Comparison of ENCODE assay signal across 8 mouse cellular contexts in the genomic region with DNA sequence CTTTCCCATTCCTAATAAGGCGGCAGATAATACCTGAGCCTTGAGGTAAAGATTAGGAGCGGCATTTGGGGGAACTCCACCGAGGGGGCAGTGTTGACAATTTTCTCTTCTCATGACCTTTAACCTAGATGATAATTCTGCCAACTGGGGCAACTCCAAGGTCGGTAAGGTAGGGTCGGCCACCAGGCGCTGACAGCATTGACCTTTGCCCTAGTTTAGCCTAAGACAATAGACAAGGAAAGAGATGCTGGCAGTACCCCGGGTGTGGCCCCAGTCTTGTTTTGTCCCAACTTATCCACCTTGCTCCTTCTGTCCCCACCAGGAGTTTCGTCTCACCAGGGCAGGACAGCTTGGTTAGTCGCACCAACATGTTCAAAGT. TPM values are rescaled to one million over a fixed set of nuclear protein-coding genes. Genes with fewer than 3 reads are reported as not detected.
DNase-seq lines count a peak whose midpoint lies in the region; ATAC-seq and TF ChIP-seq lines count a peak whose summit lies in the region.

No protein-coding gene starts in this region.

- no peak for DNase-seq in heart, embryonic 10.5 days (ENCODE audit: low spot score)
- DNase-seq in heart, postnatal 4 days: no peak
- DNase-seq in MEL (ENCODE audit: low read depth, low spot score): no peak
- peak; percentile 50 for DNase-seq in liver, embryonic 13.5 days
- no peak for DNase-seq in stomach, postnatal 0 days (ENCODE audit: low spot score)
- DNase-seq in left cerebral cortex, postnatal 25 days (ENCODE audit: low spot score in 2 of 2): no peak
- no peak for DNase-seq in gastrocnemius, postnatal 36 days

- TF ChIP-seq CTCF in MEL (IDR thresholded peaks at IDR 0.05 in 2 of 3, conservative IDR thresholded peaks at IDR 0.05 in 1 of 3; ENCODE audit: control insufficient read depth in 1 of 3, insufficient read depth in 1 of 3, low read depth in 2 of 3, low read length in 3 of 3, poor library complexity in 1 of 3, severe bottlenecking in 1 of 3): peak in 1 of 3 experiments; percentile 12; a peak in 1 of 6 replicates
- TF ChIP-seq CTCF in stomach, postnatal 0 days (IDR thresholded peaks at IDR 0.05; ENCODE audit: low read depth): no peak

- peak overlapping the region; percentile 86 for H3K4me2 ChIP-seq in liver, embryonic 13.5 days
- peak overlapping the region; percentile 70 for H3K4me2 ChIP-seq in stomach, postnatal 0 days (replicated peaks; ENCODE audit: low read depth)

- no peak for TF ChIP-seq EP300 in MEL (IDR thresholded peaks at IDR 0.05; ENCODE audit: low read depth in 1 of 2, low read length in 2 of 2)
- no peak for TF ChIP-seq EP300 in stomach, postnatal 0 days (optimal IDR thresholded peaks at IDR 0.05)

- TF ChIP-seq RAD21 in MEL (IDR thresholded peaks at IDR 0.05; ENCODE audit: low read depth, low read length): no peak

- peaks cover 7% of the 10 kb centered on the region for H3K79me2 ChIP-seq in MEL (ENCODE audit: control insufficient read depth, insufficient read depth, low read length, poor library complexity)

- H3K36me3 ChIP-seq in heart, embryonic 10.5 days: peaks cover 19% of the 10 kb centered on the region
- peaks cover 1 to 6% of the 10 kb centered on the region in 2 experiments; a peak in 2 of 4 replicates for H3K36me3 ChIP-seq in MEL (ENCODE audit: control insufficient read depth in 1 of 2, insufficient read depth in 2 of 2, low read length in 2 of 2)
- H3K36me3 ChIP-seq in liver, embryonic 13.5 days: peaks cover 19% of the 10 kb centered on the region
- no peaks in the 10 kb centered on the region; the same call in 1 of the 2 replicates for H3K36me3 ChIP-seq in stomach, postnatal 0 days (ENCODE audit: control insufficient read depth, insufficient read depth, low read length)

- ATAC-seq in granulocyte monocyte progenitor cell, adult 5-6 weeks (replicated peaks; ENCODE audit: poor library complexity, severe bottlenecking): peak; percentile 14
- no peak for ATAC-seq in liver, embryonic 13.5 days (ENCODE audit: low read depth)
- ATAC-seq in stomach, postnatal 0 days (ENCODE audit: low FRiP score, low TSS enrichment): no peak; the same call in 1 of the 2 replicates

- peak overlapping the region; percentile 90 for H3K27ac ChIP-seq in heart, embryonic 10.5 days
- H3K27ac ChIP-seq in MEL (ENCODE audit: control insufficient read depth, low read depth, low read length): peak overlapping the region; percentile 66
- peak overlapping the region; percentile 95 for H3K27ac ChIP-seq in liver, embryonic 13.5 days
- peak overlapping the region; percentile 93 for H3K27ac ChIP-seq in stomach, postnatal 0 days (replicated peaks)

- no peaks in the 10 kb centered on the region for H3K9me3 ChIP-seq in heart, embryonic 10.5 days
- no peaks in the 10 kb centered on the region for H3K9me3 ChIP-seq in MEL (replicated peaks; ENCODE audit: insufficient read depth, low read length)
- H3K9me3 ChIP-seq in liver, embryonic 13.5 days (replicated peaks): no peaks in the 10 kb centered on the region
- H3K9me3 ChIP-seq in stomach, postnatal 0 days (ENCODE audit: control insufficient read depth, low read length): no peaks in the 10 kb centered on the region

- intact Hi-C loops in left cerebral cortex, postnatal 25 days (cut with DNase I): no loop called here
- intact Hi-C loops in gastrocnemius, postnatal 36 days (cut with DNase I): no loop called here

- peaks cover 7% of the 10 kb centered on the region; the same call in 1 of the 2 replicates for H3K4me1 ChIP-seq in heart, embryonic 10.5 days
- no peaks in the 10 kb centered on the region for H3K4me1 ChIP-seq in MEL (ENCODE audit: control insufficient read depth in 1 of 2, insufficient read depth in 2 of 2, low read length in 2 of 2)
- H3K4me1 ChIP-seq in liver, embryonic 13.5 days (replicated peaks): peaks cover 24% of the 10 kb centered on the region
- H3K4me1 ChIP-seq in stomach, postnatal 0 days (replicated peaks; ENCODE audit: control insufficient read depth, insufficient read depth): no peaks in the 10 kb centered on the region

- TF ChIP-seq POLR2A in MEL (IDR thresholded peaks at IDR 0.05; ENCODE audit: control insufficient read depth in 1 of 2, insufficient read depth in 1 of 2, low read depth in 1 of 2, low read length in 2 of 2, poor library complexity in 1 of 2): no peak

- 1% methylated on average over 9 of the region's 9 CpGs for WGBS in heart, embryonic 10.5 days
- WGBS in liver, embryonic 13.5 days (ENCODE audit: insufficient replicate concordance): under 1% methylated on average over 9 of the region's 9 CpGs
- under 1% methylated on average over 9 of the region's 9 CpGs for WGBS in stomach, postnatal 0 days

- peak overlapping the region; percentile 79 for H3K4me3 ChIP-seq in heart, embryonic 10.5 days
- H3K4me3 ChIP-seq in MEL (ENCODE audit: control insufficient read depth in 1 of 2, insufficient read depth in 1 of 2, low read depth in 2 of 2, low read length in 2 of 2): peak overlapping the region; percentile 78 to 82
- peak overlapping the region; percentile 87 for H3K4me3 ChIP-seq in liver, embryonic 13.5 days (replicated peaks)
- H3K4me3 ChIP-seq in stomach, postnatal 0 days (ENCODE audit: low read depth, low read length): peak overlapping the region; percentile 73

- peak overlapping the region; percentile 71 for H3K9ac ChIP-seq in MEL (ENCODE audit: control insufficient read depth, low read depth, low read length, poor library complexity, severe bottlenecking)
- peak overlapping the region; percentile 86 for H3K9ac ChIP-seq in liver, embryonic 13.5 days
- H3K9ac ChIP-seq in stomach, postnatal 0 days (ENCODE audit: low read length): peak overlapping the region; percentile 61

- H3K27me3 ChIP-seq in heart, embryonic 10.5 days (ENCODE audit: insufficient read depth, poor library complexity, severe bottlenecking): no peaks in the 10 kb centered on the region
- H3K27me3 ChIP-seq in MEL (ENCODE audit: control insufficient read depth in 1 of 2, insufficient read depth in 2 of 2, low read length in 2 of 2): no peaks in the 10 kb centered on the region
- H3K27me3 ChIP-seq in liver, embryonic 13.5 days: no peaks in the 10 kb centered on the region
- no peaks in the 10 kb centered on the region for H3K27me3 ChIP-seq in stomach, postnatal 0 days (ENCODE audit: control insufficient read depth, insufficient read depth, low read length)

TF ChIP-seq in MEL, 35 proteins besides CTCF, POLR2A, EP300 and RAD21 (continues in another document):
- TF ChIP-seq MAX (IDR thresholded peaks at IDR 0.05; ENCODE audit: low read length) (no peak), ZKSCAN1 (IDR thresholded peaks at IDR 0.05; ENCODE audit: low read depth, low read length) (no peak), USF1 (IDR thresholded peaks at IDR 0.05; ENCODE audit: low read depth, low read length) (no peak), NRF1 (IDR thresholded peaks at IDR 0.05; ENCODE audit: insufficient read depth, low read depth, low read length, poor library complexity, severe bottlenecking) (no peak), HCFC1 (IDR thresholded peaks at IDR 0.05; ENCODE audit: low read depth, low read length) (no peak), POLR2AphosphoS2 (IDR thresholded peaks at IDR 0.05; ENCODE audit: low read length) (no peak), MAFK (IDR thresholded peaks at IDR 0.05; ENCODE audit: borderline replicate concordance, low read depth, low read length) (no peak), MEF2A (IDR thresholded peaks at IDR 0.05; ENCODE audit: extremely low read depth, insufficient replicate concordance, low read depth, low read length, poor library complexity, severe bottlenecking) (no peak)

RNA-seq across cellular contexts. Expression of a gene that starts 0.7 kb away (rescaled TPM):
- polyA plus RNA-seq in heart, embryonic 10.5 days (2016; fragmentation: Nextera tagmentation; extraction: Ambion mirVana): 24.0 and 25.1 TPM in 2 replicates
- total RNA-seq in heart, postnatal 4 days (2021): 10 to 100 TPM; 11.9 to 14.9 TPM
- total RNA-seq in MEL (2012; rRNA removed): 9.2 and 10.7 TPM in 2 replicates
- polyA plus RNA-seq in MEL (2012; ENCODE audit: insufficient read depth in 1 of 2, insufficient read length in 2 of 2, low read depth in 1 of 2, low replicate concordance in 2 of 2, missing spikeins in 1 of 2): 1 to 10 TPM in 1 of 2 experiments, not detected in 1; 8.5 TPM
- total RNA-seq in granulocyte monocyte progenitor cell, adult 5-6 weeks (2014; fragmentation: Nextera tagmentation): 21.0 and 30.7 TPM in 2 replicates
- 24.6 and 27.9 TPM in 2 replicates for total RNA-seq in granulocyte monocyte progenitor cell, adult 5-6 weeks (2017)
- polyA plus RNA-seq in liver, embryonic 13.5 days (2015; fragmentation: Nextera tagmentation; extraction: Ambion mirVana): 20.5 and 23.4 TPM in 2 replicates
- polyA plus RNA-seq in stomach, postnatal 0 days (2015; fragmentation: Nextera tagmentation; extraction: Ambion mirVana): 10.1 and 11.1 TPM in 2 replicates
- 1 to 10 TPM; 1.4 TPM for total RNA-seq in left cerebral cortex, postnatal 25 days (2021)
- 1 to 10 TPM; 1.3 to 1.4 TPM for total RNA-seq in gastrocnemius, postnatal 36 days (2021)

RNA-seq across cellular contexts. Expression of a gene that starts 1.1 kb away (rescaled TPM):
- polyA plus RNA-seq in heart, embryonic 10.5 days (2016; fragmentation: Nextera tagmentation; extraction: Ambion mirVana): 88.6 and 129 TPM in 2 replicates
- total RNA-seq in heart, postnatal 4 days (2021): 100 to 1,000 TPM; 385 to 407 TPM
- total RNA-seq in MEL (2012; rRNA removed): 34.2 and 37.6 TPM in 2 replicates
- polyA plus RNA-seq in MEL (2012; ENCODE audit: insufficient read depth in 1 of 2, insufficient read length in 2 of 2, low read depth in 1 of 2, low replicate concordance in 2 of 2, missing spikeins in 1 of 2): 10 to 100 TPM in 1 of 2 experiments, not detected in 1; 47.7 TPM
- total RNA-seq in granulocyte monocyte progenitor cell, adult 5-6 weeks (2014; fragmentation: Nextera tagmentation): 28.2 and 35.6 TPM in 2 replicates
- total RNA-seq in granulocyte monocyte progenitor cell, adult 5-6 weeks (2017): 60.0 and 68.4 TPM in 2 replicates
- 38.8 and 45.8 TPM in 2 replicates for polyA plus RNA-seq in liver, embryonic 13.5 days (2015; fragmentation: Nextera tagmentation; extraction: Ambion mirVana)
- polyA plus RNA-seq in stomach, postnatal 0 days (2015; fragmentation: Nextera tagmentation; extraction: Ambion mirVana): 74.1 and 79.6 TPM in 2 replicates
- total RNA-seq in left cerebral cortex, postnatal 25 days (2021): 10 to 100 TPM; 23.2 to 24.0 TPM
- 100 to 1,000 TPM; 102 to 123 TPM for total RNA-seq in gastrocnemius, postnatal 36 days (2021)

RNA-seq across cellular contexts. Expression of a gene that starts 37.0 kb away (rescaled TPM):
- polyA plus RNA-seq in heart, embryonic 10.5 days (2016; fragmentation: Nextera tagmentation; extraction: Ambion mirVana): 145 and 186 TPM in 2 replicates
- 10 to 100 TPM; 40.1 to 48.0 TPM for total RNA-seq in heart, postnatal 4 days (2021)
- 251 and 254 TPM in 2 replicates for total RNA-seq in MEL (2012; rRNA removed)
- 100 to 1,000 TPM in 1 of 2 experiments, not detected in 1; 203 TPM for polyA plus RNA-seq in MEL (2012; ENCODE audit: insufficient read depth in 1 of 2, insufficient read length in 2 of 2, low read depth in 1 of 2, low replicate concordance in 2 of 2, missing spikeins in 1 of 2)
- 131 and 212 TPM in 2 replicates for total RNA-seq in granulocyte monocyte progenitor cell, adult 5-6 weeks (2014; fragmentation: Nextera tagmentation)
- 358 and 378 TPM in 2 replicates for total RNA-seq in granulocyte monocyte progenitor cell, adult 5-6 weeks (2017)
- 164 and 208 TPM in 2 replicates for polyA plus RNA-seq in liver, embryonic 13.5 days (2015; fragmentation: Nextera tagmentation; extraction: Ambion mirVana)
- polyA plus RNA-seq in stomach, postnatal 0 days (2015; fragmentation: Nextera tagmentation; extraction: Ambion mirVana): 38.3 and 39.0 TPM in 2 replicates
- 10 to 100 TPM; 66.5 to 72.3 TPM for total RNA-seq in left cerebral cortex, postnatal 25 days (2021)
- 10 to 100 TPM; 40.2 to 46.0 TPM for total RNA-seq in gastrocnemius, postnatal 36 days (2021)
